Mouse (Mus musculus) T-helper 17 cell (primary cell): ENCODE measurements around the gene Trpm1.

Experiments used
- in situ Hi-C, 2 experiments: fragments of 300-600 bp; cut with MboI, MseI; formaldehyde crosslinking; loops; 1 replicate in 1 of 2; 2 replicates in 1 of 2; pipeline ENCODE4 v1.15.1; 2025; ENCODE audit warnings: high pct_unique_total_duplicates in 2 of 2

Gene Trpm1

GRCm38 (mm10) chr7:64163086-64163485 is 9.5 kb downstream of the Trpm1 start:
- in situ Hi-C loops, result loop anchor here in 1 of 2 experiments (5.0 kb wide), 1 partner anchor 411 kb away; no protein-coding TSS in a partner anchor

GRCm38 (mm10) chr7:64163890-64164289 is 10.3 kb downstream of the Trpm1 start:
- in situ Hi-C loops, result loop anchor here in 1 of 2 experiments (5.0 kb wide), 1 partner anchor 412 kb away; no protein-coding TSS in a partner anchor

- in situ Hi-C loops, result loop anchor here in 1 of 2 experiments (5.0 kb wide), 1 partner anchor 413 kb away; no protein-coding TSS in a partner anchor
Observed at GRCm38 (mm10) chr7:64164997-64165396, 11.4 kb downstream of the Trpm1 start.

- in situ Hi-C loops, result no loop called here
Observed at GRCm38 (mm10) chr7:64166025-64166424, 12.4 kb downstream of the Trpm1 start.

GRCm38 (mm10) chr7:64166724-64167123 is 13.1 kb downstream of the Trpm1 start:
- in situ Hi-C loops, result no loop called here

GRCm38 (mm10) chr7:64179310-64179709 is 25.7 kb downstream of the Trpm1 start:
- in situ Hi-C loops, result no loop called here

- in situ Hi-C loops, result no loop called here
Observed at GRCm38 (mm10) chr7:64185203-64185931, 31.7 kb downstream of the Trpm1 start.

- in situ Hi-C loops, result no loop called here
Observed at GRCm38 (mm10) chr7:64185932-64186312, 32.3 kb downstream of the Trpm1 start.

- in situ Hi-C loops, result no loop called here
Observed at GRCm38 (mm10) chr7:64192261-64192943, 38.8 kb downstream of the Trpm1 start.

GRCm38 (mm10) chr7:64193476-64193875 is 39.8 kb downstream of the Trpm1 start:
- in situ Hi-C loops, result no loop called here

GRCm38 (mm10) chr7:64196114-64196513 is 42.5 kb downstream of the Trpm1 start:
- in situ Hi-C loops, result no loop called here

- in situ Hi-C loops, result no loop called here
Observed at GRCm38 (mm10) chr7:64208700-64209099, 55.1 kb downstream of the Trpm1 start.

- in situ Hi-C loops, result no loop called here
Observed at GRCm38 (mm10) chr7:64212870-64213269, 59.2 kb downstream of the Trpm1 start.

- in situ Hi-C loops, result no loop called here
Observed at GRCm38 (mm10) chr7:64214066-64214465, 60.4 kb downstream of the Trpm1 start.

- in situ Hi-C loops, result no loop called here
Observed at GRCm38 (mm10) chr7:64215613-64216012, 62.0 kb downstream of the Trpm1 start.

GRCm38 (mm10) chr7:64217428-64217827 is 63.8 kb downstream of the Trpm1 start:
- in situ Hi-C loops, result no loop called here

GRCm38 (mm10) chr7:64219765-64220164 is 66.1 kb downstream of the Trpm1 start:
- in situ Hi-C loops, result no loop called here

GRCm38 (mm10) chr7:64223215-64223614 is 69.6 kb downstream of the Trpm1 start:
- in situ Hi-C loops, result no loop called here

GRCm38 (mm10) chr7:64226339-64227194 is 72.9 kb downstream of the Trpm1 start:
- in situ Hi-C loops, result loop anchor here in 1 of 2 experiments (25.0 kb wide), 1 partner anchor 511 kb away; no protein-coding TSS in a partner anchor

GRCm38 (mm10) chr7:64227586-64227985 is 74.0 kb downstream of the Trpm1 start:
- in situ Hi-C loops, result loop anchor here in 1 of 2 experiments (25.0 kb wide), 1 partner anchor 510 kb away; no protein-coding TSS in a partner anchor

GRCm38 (mm10) chr7:64228300-64228699 is 74.7 kb downstream of the Trpm1 start:
- in situ Hi-C loops, result loop anchor here in 1 of 2 experiments (25.0 kb wide), 1 partner anchor 509 kb away; no protein-coding TSS in a partner anchor
